Mouse (Mus musculus): ENCODE measurements around the gene Folr1. TPM values are rescaled to one million over a fixed set of nuclear protein-coding genes. Genes with fewer than 3 reads are reported as not detected.
A peak's percentile ranks its signal among the peaks of the same experiment; 100 is the strongest.

Folr1 gene
- polyA plus RNA-seq, 1 experiment, result 0.51 TPM

GRCm38 (mm10) chr7:101860978-101861377 lies 9.6 kb downstream of the Folr1 start:
- DNase-seq (ENCODE audit: low read depth in 1 of 2, low spot score in 2 of 2), result no peak
- TF ChIP-seq POLR2A (IDR thresholded peaks at IDR 0.05; ENCODE audit: low read depth, low read length) (no peak), CTCF (IDR thresholded peaks at IDR 0.05; ENCODE audit: extremely low read depth, insufficient read depth, insufficient read length, insufficient replicate concordance) (no peak)
- no peak overlapping the region for H3K27ac ChIP-seq (ENCODE audit: insufficient read depth, low read length)
- H3K4me1 ChIP-seq (ENCODE audit: control insufficient read depth, insufficient read depth, insufficient read length), result no peaks in the 10 kb centered on the region
- no peaks in the 10 kb centered on the region for H3K36me3 ChIP-seq (ENCODE audit: control insufficient read depth, insufficient read depth, low read length)
- H3K4me3 ChIP-seq (ENCODE audit: extremely low read depth, insufficient read depth, insufficient read length), result no peak overlapping the region
- no peaks in the 10 kb centered on the region for H3K27me3 ChIP-seq (ENCODE audit: control insufficient read depth, insufficient read depth, low read length)

GRCm38 (mm10) chr7:101858362-101858761 lies 12.2 kb downstream of the Folr1 start:
- DNase-seq (ENCODE audit: low read depth in 1 of 2, low spot score in 2 of 2), result peak in 1 of 2 experiments; percentile 5
- no peak overlapping the region for H3K27ac ChIP-seq (ENCODE audit: insufficient read depth, low read length)
- TF ChIP-seq POLR2A (IDR thresholded peaks at IDR 0.05; ENCODE audit: low read depth, low read length) (no peak), CTCF (IDR thresholded peaks at IDR 0.05; ENCODE audit: extremely low read depth, insufficient read depth, insufficient read length, insufficient replicate concordance) (no peak)
- H3K36me3 ChIP-seq (ENCODE audit: control insufficient read depth, insufficient read depth, low read length), result no peaks in the 10 kb centered on the region
- no peaks in the 10 kb centered on the region for H3K4me1 ChIP-seq (ENCODE audit: control insufficient read depth, insufficient read depth, insufficient read length)
- H3K4me3 ChIP-seq (ENCODE audit: extremely low read depth, insufficient read depth, insufficient read length), result no peak overlapping the region
- 45% methylated on average over 9 of the region's 9 CpGs for WGBS
- H3K27me3 ChIP-seq (ENCODE audit: control insufficient read depth, insufficient read depth, low read length), result no peaks in the 10 kb centered on the region

GRCm38 (mm10) chr7:101857094-101857493 lies 13.5 kb downstream of the Folr1 start, which contains the start of gene Folr2:
Gene Folr2 (minus strand): TSS chr7:101857194.
- peaks cover under 1% of the 10 kb centered on the region; the same call in 1 of the 2 replicates for H3K4me1 ChIP-seq (ENCODE audit: control insufficient read depth, insufficient read depth, insufficient read length)
- H3K4me3 ChIP-seq (ENCODE audit: extremely low read depth, insufficient read depth, insufficient read length), result no peak within 1 kb of the TSS
- no peak within 1 kb of the TSS for H3K27ac ChIP-seq (ENCODE audit: insufficient read depth, low read length)
- H3K27me3 ChIP-seq (ENCODE audit: control insufficient read depth, insufficient read depth, low read length), result no peaks in the 10 kb centered on the region
- no peak for TF ChIP-seq POLR2A (IDR thresholded peaks at IDR 0.05; ENCODE audit: low read depth, low read length)
- TF ChIP-seq CTCF (IDR thresholded peaks at IDR 0.05; ENCODE audit: extremely low read depth, insufficient read depth, insufficient read length, insufficient replicate concordance), result no peak
- no peaks in the 10 kb centered on the region for H3K36me3 ChIP-seq (ENCODE audit: control insufficient read depth, insufficient read depth, low read length)
- no peak for DNase-seq (ENCODE audit: low read depth in 1 of 2, low spot score in 2 of 2)
- 71% methylated on average over 4 of the region's 4 CpGs for whole genome bisulfite sequencing

- TF ChIP-seq POLR2A (IDR thresholded peaks at IDR 0.05; ENCODE audit: low read depth, low read length) (no peak), CTCF (IDR thresholded peaks at IDR 0.05; ENCODE audit: extremely low read depth, insufficient read depth, insufficient read length, insufficient replicate concordance) (no peak)
- no peak for DNase-seq (ENCODE audit: low read depth in 1 of 2, low spot score in 2 of 2)
- H3K4me1 ChIP-seq (ENCODE audit: control insufficient read depth, insufficient read depth, insufficient read length), result peaks cover 8% of the 10 kb centered on the region
- no peak overlapping the region for H3K4me3 ChIP-seq (ENCODE audit: extremely low read depth, insufficient read depth, insufficient read length)
- no peak overlapping the region for H3K27ac ChIP-seq (ENCODE audit: insufficient read depth, low read length)
- WGBS, result 76% methylated on average over 2 of the region's 2 CpGs
- no peaks in the 10 kb centered on the region for H3K36me3 ChIP-seq (ENCODE audit: control insufficient read depth, insufficient read depth, low read length)
- no peaks in the 10 kb centered on the region for H3K27me3 ChIP-seq (ENCODE audit: control insufficient read depth, insufficient read depth, low read length)
These were observed 16.8 kb downstream of the Folr1 start for GRCm38 (mm10) chr7:101853816-101854215.

- no peak overlapping the region for H3K27ac ChIP-seq (ENCODE audit: insufficient read depth, low read length)
- no peaks in the 10 kb centered on the region for H3K36me3 ChIP-seq (ENCODE audit: control insufficient read depth, insufficient read depth, low read length)
- H3K4me1 ChIP-seq (ENCODE audit: control insufficient read depth, insufficient read depth, insufficient read length), result peaks cover 8% of the 10 kb centered on the region
- no peak for TF ChIP-seq CTCF (IDR thresholded peaks at IDR 0.05; ENCODE audit: extremely low read depth, insufficient read depth, insufficient read length, insufficient replicate concordance)
- TF ChIP-seq POLR2A (IDR thresholded peaks at IDR 0.05; ENCODE audit: low read depth, low read length), result no peak
- H3K27me3 ChIP-seq (ENCODE audit: control insufficient read depth, insufficient read depth, low read length), result no peaks in the 10 kb centered on the region
- no peak for DNase-seq (ENCODE audit: low read depth in 1 of 2, low spot score in 2 of 2)
- WGBS, result 90% methylated on average over 6 of the region's 6 CpGs
- no peak overlapping the region for H3K4me3 ChIP-seq (ENCODE audit: extremely low read depth, insufficient read depth, insufficient read length)
These were observed 17.7 kb downstream of the Folr1 start for GRCm38 (mm10) chr7:101852846-101853245.

- WGBS, result 29% methylated on average over 6 of the region's 6 CpGs
- no peaks in the 10 kb centered on the region for H3K27me3 ChIP-seq (ENCODE audit: control insufficient read depth, insufficient read depth, low read length)
- TF ChIP-seq POLR2A (IDR thresholded peaks at IDR 0.05; ENCODE audit: low read depth, low read length) (no peak), CTCF (IDR thresholded peaks at IDR 0.05; ENCODE audit: extremely low read depth, insufficient read depth, insufficient read length, insufficient replicate concordance) (no peak)
- H3K4me1 ChIP-seq (ENCODE audit: control insufficient read depth, insufficient read depth, insufficient read length), result peaks cover 8% of the 10 kb centered on the region
- H3K27ac ChIP-seq (ENCODE audit: insufficient read depth, low read length), result peak overlapping the region; percentile 33
- no peak overlapping the region for H3K4me3 ChIP-seq (ENCODE audit: extremely low read depth, insufficient read depth, insufficient read length)
- no peak for DNase-seq (ENCODE audit: low read depth in 1 of 2, low spot score in 2 of 2)
- no peaks in the 10 kb centered on the region for H3K36me3 ChIP-seq (ENCODE audit: control insufficient read depth, insufficient read depth, low read length)
These were observed 18.9 kb downstream of the Folr1 start for GRCm38 (mm10) chr7:101851689-101852088.

- 95% methylated on average over 1 of the region's 1 CpGs for WGBS
- no peak for DNase-seq (ENCODE audit: low read depth in 1 of 2, low spot score in 2 of 2)
- no peak for TF ChIP-seq POLR2A (IDR thresholded peaks at IDR 0.05; ENCODE audit: low read depth, low read length)
- no peak for TF ChIP-seq CTCF (IDR thresholded peaks at IDR 0.05; ENCODE audit: extremely low read depth, insufficient read depth, insufficient read length, insufficient replicate concordance)
- Histone ChIP-seq H3K27me3 (ENCODE audit: control insufficient read depth, insufficient read depth, low read length) (no peaks in the 10 kb centered on the region), H3K36me3 (ENCODE audit: control insufficient read depth, insufficient read depth, low read length) (no peaks in the 10 kb centered on the region), H3K4me1 (ENCODE audit: control insufficient read depth, insufficient read depth, insufficient read length) (peaks cover 8% of the 10 kb centered on the region), H3K4me3 (ENCODE audit: extremely low read depth, insufficient read depth, insufficient read length) (no peak overlapping the region), H3K27ac (ENCODE audit: insufficient read depth, low read length) (no peak overlapping the region)
These were observed 22.7 kb downstream of the Folr1 start for GRCm38 (mm10) chr7:101847934-101848333.
